Mouse (Mus musculus) megakaryocyte-erythroid progenitor cell, adult 5-6 weeks (primary cell): ENCODE data around the gene Mras. TPM values are rescaled to one million over a fixed set of nuclear protein-coding genes. Genes with fewer than 3 reads are reported as not detected.
A peak's percentile ranks its signal among the peaks of the same experiment; 100 is the strongest.

Experiments
- ATAC-seq: replicated peaks from 2 replicates; pipeline ENCODE4 v1.8.0; 2016; ENCODE audit warnings: mild to moderate bottlenecking, inconsistent platforms; ENCODE audit not compliant: severe bottlenecking, poor library complexity, low FRiP score, low TSS enrichment
- total RNA-seq, 2 experiments: library from RNA; stranded (forward) in 1 of 2; stranded (reverse) in 1 of 2; fragments of 200-1000, 215-1000 nt in 1 of 2; fragments of >200 nt in 1 of 2; fragmentation: Nextera tagmentation in 1 of 2; gene quantifications; 2 replicates each; pipeline ENCODE4 v1.2.3; 2014 to 2017

The Mras gene
- total RNA-seq, 2 experiments from 2014 or later = not detected

DNA sequence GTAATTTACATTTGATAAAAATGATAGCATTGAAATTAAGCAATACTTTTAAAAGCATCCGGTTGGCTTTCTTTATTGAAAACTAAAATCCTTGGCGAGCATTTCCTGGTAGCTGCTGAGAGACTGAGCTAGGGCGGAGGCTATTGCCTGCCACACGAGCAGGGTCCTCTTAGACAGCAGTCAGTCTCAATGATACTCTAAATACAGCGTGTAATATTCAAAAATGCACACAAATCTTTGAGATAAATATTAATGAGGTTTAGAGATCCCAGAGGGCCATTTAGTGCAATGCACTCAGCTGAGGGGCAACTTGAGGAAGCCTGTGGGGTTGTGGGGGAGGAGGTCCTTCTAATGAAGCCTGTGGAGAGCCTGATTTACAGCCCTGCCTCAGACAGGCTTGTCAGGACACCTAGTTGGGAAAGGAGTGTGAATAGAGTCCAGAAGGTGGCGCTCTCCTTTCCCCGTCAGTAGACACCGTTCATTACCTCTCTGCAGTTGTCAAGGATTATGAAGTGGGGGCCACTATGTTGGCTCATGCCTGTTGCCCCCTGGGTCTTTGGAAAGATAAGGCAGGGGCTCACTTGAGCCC, 7.5 kb upstream of the Mras start:
- peak; percentile 79 for ATAC-seq

DNA sequence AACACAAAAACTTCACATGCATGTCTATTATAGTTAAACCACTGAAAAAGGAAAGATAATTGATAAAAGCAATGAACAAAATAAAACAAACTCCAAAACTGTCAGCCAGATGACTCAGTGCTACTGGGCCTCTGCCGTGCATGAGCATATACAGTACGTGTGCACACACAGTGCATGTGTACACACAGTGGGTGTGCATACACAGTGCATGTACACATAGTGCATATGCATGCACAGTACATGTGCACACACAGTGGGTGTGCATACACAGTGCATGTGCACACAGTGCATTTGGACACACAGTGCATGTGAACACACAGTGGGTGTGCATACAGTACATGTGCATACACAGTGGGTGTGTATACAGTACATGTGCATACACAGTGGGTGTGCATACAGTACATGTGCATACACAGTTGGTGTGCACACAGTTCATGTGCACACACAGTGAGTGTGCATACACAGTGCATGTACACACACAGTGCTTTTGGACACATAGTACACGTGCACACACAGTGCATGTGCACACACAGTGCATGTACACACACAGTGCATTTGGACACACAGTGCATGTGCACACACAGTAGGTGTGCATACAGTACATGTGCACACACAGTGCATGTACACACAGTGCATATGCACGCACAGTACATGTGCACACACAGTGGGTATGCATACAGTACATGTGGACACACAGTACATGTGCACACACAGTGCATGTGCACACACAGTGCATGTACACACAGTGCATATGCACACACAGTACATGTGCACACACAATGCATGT, 4.7 kb upstream of the Mras start:
- no peak for ATAC-seq

DNA sequence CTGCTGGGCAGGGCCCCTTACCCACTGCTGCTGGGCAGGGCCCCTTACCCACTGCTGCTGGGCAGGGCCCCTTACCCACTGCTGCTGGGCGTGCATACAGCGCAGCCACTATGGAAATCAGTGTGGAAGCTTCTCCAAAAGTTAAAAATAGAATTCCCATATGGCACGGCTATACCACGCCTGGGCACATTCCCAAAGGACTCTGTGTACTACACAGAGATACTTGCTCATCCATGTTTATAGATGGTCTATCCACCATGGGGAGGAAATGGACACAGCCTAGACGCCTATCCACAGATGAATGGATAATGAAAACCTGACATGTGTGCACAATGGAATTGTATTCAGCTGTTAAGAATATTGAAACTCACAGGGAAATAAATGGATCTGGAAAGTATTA, 3.8 kb upstream of the Mras start:
- no peak for ATAC-seq

DNA sequence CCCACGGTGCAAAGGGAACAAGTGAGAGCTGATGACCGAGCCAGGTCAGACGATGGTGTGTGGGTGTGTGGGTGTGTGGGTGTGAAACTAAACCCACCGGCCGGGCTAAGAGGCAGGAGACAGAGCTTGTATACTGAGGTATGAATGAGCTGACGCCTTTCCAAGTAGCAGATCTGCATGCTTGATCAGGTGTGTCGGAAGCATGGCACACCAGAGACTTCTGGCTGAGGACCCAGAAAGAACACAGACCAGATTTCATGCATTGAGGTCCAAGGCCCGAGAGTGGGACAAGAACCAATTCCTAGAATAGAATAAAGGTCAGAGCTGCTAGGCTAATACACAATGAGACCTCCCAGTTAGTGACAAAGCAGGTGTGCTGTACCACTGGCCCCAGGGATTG, 1.9 kb upstream of the Mras start:
- no peak for ATAC-seq

DNA sequence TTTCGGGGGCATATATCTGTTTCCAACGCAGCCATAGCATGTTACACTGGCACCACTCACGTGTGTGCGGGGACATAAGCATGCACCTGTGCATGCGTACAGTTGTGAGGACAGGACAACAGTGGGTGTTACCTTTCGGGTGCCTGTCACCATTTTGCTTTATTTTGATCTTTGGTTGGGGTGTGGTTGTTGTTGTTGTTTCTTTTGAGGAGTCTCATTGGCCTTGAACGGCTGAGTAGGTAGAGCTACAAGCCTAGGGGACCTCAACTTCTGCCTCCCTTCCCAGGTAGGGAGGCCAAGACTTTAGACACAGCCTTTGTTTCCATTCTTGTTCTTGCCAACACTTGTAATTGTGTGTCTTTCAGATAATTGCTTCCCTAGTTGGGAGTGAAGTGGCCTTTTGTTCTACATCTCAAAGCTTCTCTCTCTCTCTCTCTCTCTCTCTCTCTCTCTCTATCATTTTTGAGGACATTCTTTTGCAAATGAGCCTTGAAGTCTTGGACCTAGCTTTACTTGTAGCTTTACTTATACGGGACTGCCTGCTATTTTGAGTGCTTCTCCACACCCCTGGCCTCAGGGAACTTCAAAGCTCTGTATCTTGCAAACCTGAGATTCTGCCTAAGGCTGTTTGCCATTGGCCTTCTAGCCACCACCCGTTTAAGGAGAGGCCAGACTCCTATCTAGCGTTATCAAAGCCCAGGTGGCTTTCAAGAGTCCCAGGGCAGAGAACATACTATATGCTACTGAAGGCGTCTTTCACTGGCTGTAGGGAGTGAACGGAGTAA, 792 bp upstream of the Mras start:
- no peak for ATAC-seq

DNA sequence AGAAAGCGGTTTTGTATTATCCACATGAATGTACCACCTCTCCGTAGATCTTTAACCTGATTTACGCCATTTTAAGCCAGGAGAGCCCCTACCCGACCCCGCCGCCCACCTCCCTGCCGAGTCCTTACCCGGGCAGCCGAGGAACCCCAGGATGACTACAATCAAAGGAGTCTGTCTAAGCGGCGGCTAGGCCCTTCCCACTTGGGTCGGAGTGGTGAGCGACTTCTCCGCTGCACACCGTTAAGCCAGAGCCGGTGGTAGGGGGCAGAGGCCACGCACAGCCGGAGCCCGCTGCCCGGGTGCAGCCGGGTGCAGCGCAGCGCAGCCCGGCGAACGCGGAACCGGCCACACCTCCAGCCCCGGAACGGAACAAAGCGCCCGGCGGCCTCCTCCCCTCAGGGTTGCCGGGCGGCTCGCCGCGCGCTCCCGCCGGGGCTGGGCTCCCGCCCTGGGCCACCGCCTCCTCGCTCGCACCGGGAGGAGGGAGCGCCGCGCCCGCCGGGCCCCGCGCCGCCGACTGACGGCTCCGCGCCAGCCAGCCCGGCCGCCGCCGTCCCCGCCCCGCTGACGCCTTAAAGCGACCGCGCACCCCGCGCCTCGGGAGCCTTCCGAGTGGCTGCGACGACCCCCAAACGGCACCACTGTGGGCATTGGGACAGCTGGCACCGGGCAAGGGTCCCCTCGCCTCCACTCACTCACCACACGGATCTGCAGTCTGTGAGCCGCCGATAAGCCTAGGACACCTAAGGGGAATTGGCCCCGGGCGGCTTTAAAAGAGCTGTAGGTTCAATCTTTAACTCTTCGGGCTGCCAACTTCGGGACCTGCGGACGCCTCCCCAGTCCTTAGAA, 775 bp downstream of the Mras start:
- ATAC-seq = peak; percentile 45

DNA sequence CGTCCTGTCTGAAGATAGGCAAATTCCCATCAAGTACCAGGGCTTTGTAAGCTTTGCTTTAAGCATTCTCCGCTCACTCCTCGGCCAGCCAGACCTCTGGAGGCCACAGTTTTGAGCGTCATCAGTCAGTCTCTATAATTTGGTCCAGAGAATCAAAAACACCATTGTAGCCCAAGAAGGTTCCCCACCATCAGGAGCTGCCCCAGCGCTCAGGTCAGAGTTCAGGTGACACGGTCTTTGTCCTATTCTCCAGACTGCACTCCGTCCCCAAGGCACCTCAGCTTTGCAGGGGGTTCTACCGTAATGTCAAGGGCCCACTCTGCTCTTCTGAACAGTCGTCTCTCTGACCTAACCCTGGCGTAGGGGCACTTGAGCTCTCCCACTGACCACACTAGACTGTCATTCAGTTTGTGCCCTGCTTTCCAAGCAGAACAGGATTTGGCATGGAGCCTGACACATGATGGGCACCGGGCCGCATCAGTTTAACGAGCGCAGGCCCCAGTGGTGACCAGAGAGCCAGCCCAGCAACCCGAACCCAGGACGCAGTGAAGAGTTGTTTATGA, 1.5 kb downstream of the Mras start:
- ATAC-seq = no peak

DNA sequence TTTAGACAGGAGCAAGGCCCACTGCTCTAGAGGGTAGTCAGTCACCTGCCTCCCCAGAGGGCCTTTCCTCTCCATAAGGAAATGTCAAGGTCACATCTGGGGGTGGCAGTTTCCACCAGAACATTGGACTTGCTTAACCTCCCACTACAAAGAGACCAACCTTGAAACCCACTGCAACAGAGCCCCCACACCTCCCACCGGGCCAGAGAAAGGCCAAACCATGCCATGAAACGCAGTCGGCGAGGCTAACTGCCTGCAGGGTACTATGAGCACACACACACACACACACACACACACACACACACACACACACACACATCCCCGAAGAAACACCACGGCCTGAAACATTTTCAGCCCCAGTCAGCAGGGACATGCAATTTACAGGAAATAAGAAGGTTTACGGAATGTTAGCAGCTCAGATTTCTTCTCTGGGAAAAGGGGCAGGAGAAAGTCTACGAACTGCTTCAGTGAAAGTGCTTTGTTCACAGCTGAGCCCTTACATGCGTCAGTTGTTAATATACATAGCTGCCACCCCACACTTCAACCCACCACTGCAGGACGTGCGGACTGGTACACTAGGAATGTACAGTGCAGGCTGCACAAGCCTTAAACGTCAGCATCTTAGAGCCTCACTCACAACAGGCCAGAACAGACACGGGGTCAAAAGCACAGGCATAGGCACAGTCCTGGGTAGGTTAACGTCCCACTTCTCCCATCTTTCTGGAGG, 2.1 kb downstream of the Mras start:
- ATAC-seq = no peak

DNA sequence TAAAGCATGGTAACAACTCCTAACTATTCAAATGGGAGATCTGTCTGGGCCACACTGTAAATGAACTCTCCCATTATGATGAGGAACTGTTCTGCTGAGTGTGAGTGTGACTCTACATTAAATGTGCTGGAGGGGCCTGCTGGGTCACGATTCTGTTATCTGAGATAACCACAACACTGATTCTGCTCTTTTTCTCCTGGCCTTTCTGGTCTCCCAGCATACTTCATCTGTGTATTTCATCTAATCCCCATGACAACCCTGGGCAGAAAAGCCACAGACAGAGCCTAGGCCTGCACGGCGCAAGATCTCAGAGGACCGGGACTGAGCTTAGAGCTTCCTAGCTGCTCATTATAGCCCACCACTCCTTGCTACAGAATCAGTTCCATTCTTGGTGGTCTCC, 4.7 kb downstream of the Mras start:
- ATAC-seq = peak; percentile 75

DNA sequence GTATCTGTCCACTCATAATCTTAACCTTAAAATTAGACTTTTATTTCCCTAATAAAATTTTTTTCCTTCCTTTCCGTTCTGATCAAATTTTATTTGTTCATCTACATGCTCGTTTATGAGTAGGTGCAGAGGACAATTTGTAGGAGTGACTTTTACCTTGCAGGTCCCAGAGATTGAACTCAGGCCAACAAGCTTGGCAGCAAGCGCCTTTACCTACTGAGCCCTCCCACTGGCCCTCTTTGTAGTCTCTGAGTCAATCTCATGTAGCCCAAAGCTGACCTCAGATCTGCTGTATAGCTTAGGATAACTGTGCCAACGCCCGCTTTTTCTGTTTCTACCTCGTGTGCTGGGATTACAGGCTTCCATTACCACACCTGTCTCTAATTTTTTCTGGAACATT, 5.2 kb downstream of the Mras start:
- no peak for ATAC-seq

DNA sequence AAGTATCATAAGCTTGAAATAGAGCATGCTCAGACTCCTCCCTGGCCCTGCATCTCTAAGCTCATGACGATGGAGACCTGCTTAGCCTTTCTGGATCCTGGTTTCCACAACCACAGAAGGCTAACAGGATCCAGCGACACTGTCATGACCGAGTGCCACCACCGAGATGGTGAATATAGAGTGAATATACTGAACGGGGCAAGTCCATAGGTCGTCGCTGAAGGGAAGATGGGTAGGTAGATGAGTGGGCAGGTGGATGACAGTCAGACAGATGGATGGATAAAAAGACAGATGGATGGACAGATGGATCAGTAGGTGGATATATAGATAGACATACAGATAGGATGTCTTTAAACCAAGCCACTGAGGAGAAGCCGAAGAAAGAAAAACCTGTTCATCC, 5.8 kb downstream of the Mras start:
- ATAC-seq = no peak

DNA sequence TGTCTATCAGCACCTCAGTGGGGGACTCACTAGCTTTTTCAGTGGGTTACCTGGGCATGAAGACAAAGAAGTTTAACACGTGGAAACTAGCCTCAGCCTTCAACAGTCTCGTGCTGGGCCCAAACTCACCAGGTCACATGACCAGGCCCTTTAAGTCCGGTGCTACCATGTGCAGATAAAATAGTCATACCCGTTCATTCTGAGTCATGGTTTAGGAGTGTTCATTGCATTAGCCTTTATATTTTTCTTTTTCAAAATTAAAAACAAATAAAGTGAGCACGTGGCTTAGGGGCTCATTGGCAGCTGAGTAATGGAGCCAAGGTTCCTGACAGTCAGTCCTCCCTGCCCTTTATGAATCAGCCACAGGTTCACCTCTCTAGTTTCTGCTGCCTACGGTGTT, 6.4 kb downstream of the Mras start:
- no peak for ATAC-seq

DNA sequence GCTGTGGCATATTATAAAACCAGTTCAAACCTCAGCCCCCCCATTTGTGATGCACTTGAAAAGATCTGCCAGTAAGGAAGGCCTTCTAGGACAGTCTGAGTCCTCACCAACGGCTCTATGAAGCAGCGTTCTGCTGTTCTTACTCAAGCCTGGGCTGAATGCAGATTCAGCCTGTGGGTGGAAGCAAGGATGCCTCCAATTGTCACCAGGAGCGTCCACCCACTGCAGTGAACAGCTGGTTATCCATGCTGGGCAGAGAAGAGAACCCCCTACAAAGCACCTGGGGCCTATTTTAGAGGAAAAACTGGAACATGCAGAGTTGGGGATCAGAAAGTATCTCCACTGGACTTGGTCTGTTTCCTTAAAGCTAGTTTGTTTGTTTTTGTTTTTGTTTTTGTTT, 7.3 kb downstream of the Mras start:
- no peak for ATAC-seq

DNA sequence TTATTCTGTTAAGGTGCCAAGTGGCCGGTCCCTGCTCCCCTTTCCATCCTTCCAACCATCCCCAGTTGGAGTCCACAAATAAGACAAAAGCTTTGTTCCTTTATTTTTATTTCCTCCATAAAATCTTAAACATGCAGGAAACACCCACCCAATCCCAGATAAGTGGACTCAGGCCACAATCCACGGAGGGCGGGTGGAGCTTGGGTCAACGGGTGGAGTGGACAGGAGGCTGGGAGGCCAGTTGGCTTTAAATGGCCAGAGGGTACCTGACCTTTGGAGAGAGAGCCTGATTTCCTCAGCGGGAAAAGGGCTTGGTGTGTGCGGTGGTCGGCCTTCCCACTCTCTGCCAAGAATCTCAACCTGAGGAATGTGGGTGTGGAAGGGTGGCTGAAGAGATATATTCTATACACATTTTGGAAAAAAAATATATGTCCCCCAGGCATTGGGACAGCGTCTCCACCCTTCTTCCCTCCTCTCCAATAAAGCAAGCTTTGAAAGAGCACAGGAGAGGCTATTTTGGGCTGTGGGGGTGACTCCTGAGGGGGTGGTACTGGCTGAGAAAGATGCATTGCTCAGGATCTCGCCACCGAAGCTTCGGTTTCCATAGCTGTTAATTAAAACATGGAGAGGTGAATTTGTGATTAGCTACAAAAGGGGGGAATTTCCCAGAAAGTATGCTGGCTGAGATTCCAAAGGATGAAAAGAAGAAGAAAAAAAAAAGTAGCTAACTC, 8.4 kb downstream of the Mras start:
- ATAC-seq = no peak

DNA sequence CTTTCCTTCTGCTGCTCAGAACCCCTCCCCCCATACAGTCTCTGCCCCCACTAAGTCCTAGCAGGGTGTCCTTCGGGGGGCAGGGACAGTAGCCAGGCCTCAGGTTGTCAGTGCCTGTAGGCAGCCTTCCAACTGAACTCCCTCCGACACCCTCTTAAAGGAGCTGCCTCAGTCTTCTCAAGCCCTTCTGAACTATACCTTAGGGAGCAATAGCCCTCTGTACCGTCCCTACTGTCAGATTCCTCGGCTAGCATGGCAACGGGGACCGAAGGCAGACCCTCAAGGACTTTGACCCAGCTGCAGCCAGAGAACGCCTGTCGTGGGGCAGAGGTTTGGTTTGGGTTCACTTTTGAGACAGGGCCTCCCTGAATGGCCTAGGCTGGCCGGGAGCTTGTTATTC, 11.9 kb downstream of the Mras start:
- no peak for ATAC-seq

DNA sequence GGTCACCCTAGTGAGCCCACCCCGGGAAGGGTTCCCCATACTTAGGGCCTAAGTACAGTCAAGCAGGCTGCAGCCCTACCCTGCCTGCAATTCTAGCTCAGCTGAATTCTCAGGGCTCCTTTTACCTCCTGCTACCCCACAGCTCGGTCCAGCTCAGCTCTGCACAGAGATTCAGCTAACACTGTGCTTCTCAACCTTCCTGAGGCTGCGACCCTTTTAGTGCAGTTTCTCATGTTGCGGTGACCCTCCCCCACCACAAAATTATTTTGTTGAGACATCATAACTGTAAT, 12.7 kb downstream of the Mras start:
- no peak for ATAC-seq

DNA sequence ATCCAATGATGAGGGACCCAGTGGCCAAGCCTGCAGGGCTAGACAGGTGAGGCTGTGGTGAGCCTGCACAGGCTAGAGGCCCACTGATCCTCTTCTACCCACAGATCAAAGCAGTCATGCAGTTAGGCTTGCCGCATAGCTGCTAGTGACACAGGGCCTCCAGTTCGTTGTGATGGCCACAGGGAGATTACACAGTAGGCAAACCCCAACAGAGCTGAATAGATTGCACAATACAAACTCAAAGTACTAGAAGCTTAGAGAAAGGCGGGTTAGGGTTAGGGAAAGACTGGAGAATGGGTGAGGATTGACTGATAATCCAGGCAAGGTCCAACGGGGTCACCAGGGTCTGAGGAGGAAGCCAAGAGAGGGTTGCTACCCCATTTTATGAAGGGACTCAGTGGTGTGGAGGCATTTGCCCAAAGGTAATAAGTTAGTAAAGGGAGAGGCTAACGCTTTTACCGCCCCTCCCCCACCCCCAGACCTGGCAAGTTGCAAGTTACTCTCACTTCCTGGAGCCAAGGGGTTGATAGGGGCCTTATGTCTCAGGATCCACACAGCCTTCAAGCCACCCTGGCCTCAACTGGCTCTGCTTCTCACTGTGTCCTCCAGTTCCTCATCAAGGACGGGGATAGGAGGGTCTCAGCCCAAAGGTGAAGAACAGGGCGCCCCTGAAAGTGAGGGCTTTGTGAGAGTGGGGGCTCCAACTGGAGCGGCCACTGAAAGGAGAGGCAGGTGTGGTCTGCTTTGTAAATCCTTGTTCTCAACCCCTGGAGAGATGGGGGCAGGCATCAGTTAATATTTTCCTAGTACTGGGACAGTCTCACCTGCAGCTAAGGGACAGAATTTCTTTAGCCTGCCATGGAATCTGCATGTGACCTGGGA, 13.2 kb downstream of the Mras start:
- ATAC-seq = 0 out of 2 replicates have a peak, but pooled peaks have one; percentile 28
